Mouse (Mus musculus) stomach, postnatal 0 days (tissue): ENCODE measurements around the gene Emc8. TPM values are rescaled to one million over a fixed set of nuclear protein-coding genes. Genes with fewer than 3 reads are reported as not detected.

Experiments used
- ATAC-seq: fragments of 200-750 bp; cut with Nextera tagmentation; 2 replicates; pipeline ENCODE4 v1.8.0; 2017; ENCODE audit not compliant: low FRiP score, low TSS enrichment
- DNase-seq: peaks from one replicate; pipeline ENCODE4 v3.0.0-alpha.2; 2016; ENCODE audit warnings: low spot score
- H3K27ac ChIP-seq: fragments of 300-500 bp; sonication (generic); replicated peaks from 2 replicates; pipeline ENCODE4 v1.5.1; 2014; ENCODE audit warnings: mild to moderate bottlenecking, control low read depth
- H3K27me3 ChIP-seq: fragments of 300-500 bp; sonication (generic); 2 replicates; pipeline ENCODE4 v1.6.1; 2014; ENCODE audit warnings: low read length; ENCODE audit not compliant: control insufficient read depth, insufficient read depth
- H3K36me3 ChIP-seq: fragments of 300-500 bp; sonication (generic); 2 replicates; pipeline ENCODE4 v1.6.1; 2014; ENCODE audit warnings: low read length, mixed read lengths; ENCODE audit not compliant: control insufficient read depth, insufficient read depth
- H3K4me1 ChIP-seq: fragments of 300-500 bp; sonication (generic); replicated peaks from 2 replicates; pipeline ENCODE4 v1.6.1; 2014; ENCODE audit warnings: antibody characterized with exemption; ENCODE audit not compliant: control insufficient read depth, insufficient read depth
- H3K4me2 ChIP-seq: fragments of 300-500 bp; sonication (generic); replicated peaks from 2 replicates; pipeline ENCODE4 v1.6.1; 2014; ENCODE audit warnings: low read depth, mild to moderate bottlenecking, control low read depth, moderate library complexity
- H3K4me3 ChIP-seq: fragments of 300-500 bp; sonication (generic); 2 replicates; pipeline ENCODE4 v1.5.1; 2014; ENCODE audit warnings: low read depth, low read length, control low read depth
- H3K9ac ChIP-seq: fragments of 300-500 bp; sonication (generic); 2 replicates; pipeline ENCODE4 v1.6.1; 2014; ENCODE audit warnings: mild to moderate bottlenecking, low read length, control low read depth, mixed read lengths
- H3K9me3 ChIP-seq: fragments of 300-500 bp; sonication (generic); 2 replicates; pipeline ENCODE4 v1.6.1; 2016; ENCODE audit warnings: low read length; ENCODE audit not compliant: control insufficient read depth
- CTCF ChIP-seq: IDR thresholded peaks from 2 replicates; pipeline ENCODE4 v1.5.1; 2016; ENCODE audit warnings: antibody characterized with exemption, low read depth, mild to moderate bottlenecking, moderate library complexity
- EP300 ChIP-seq: optimal IDR thresholded peaks from 2 replicates; pipeline ENCODE3; 2016; ENCODE audit warnings: antibody characterized with exemption
- WGBS: fragments of 180-500 bp; shearing (Covaris S2); extraction: QIAGEN DNeasy Blood & Tissue Kit; methylation state at CpG from one replicate; pipeline ENCODE4 v1.1.7; 2014; 5-methylcytosine and 5-hydroxymethylcytosine counted together
- polyA plus RNA-seq: library from polyadenylated mRNA; unstranded; fragments of >200 nt; fragmentation: Nextera tagmentation; extraction: Ambion mirVana; gene quantifications from 2 replicates; pipeline ENCODE4 v1.2.1, GENCODE M21; 2015

Gene Emc8
- polyA plus RNA-seq, 1 experiment from 2014 or later = 162 TPM

GRCm38 (mm10) chr8:120697979-120698272 lies 29.6 kb upstream of the Emc8 start:
- Histone ChIP-seq H3K36me3 (no peaks in the 10 kb centered on the region), H3K27me3 (no peaks in the 10 kb centered on the region), H3K27ac (peak overlapping the region; percentile 30; the same call in 1 of the 2 replicates), H3K4me1 (0 out of 2 replicates have a peak, but pooled peaks cover 7% of the 10 kb centered on the region), H3K4me2 (no peak overlapping the region), H3K4me3 (no peak overlapping the region), H3K9me3 (no peaks in the 10 kb centered on the region), H3K9ac (no peak overlapping the region)
- DNase-seq = no peak
- no peak for ATAC-seq
- TF ChIP-seq CTCF = peak; percentile 66
- TF ChIP-seq EP300 = no peak

GRCm38 (mm10) chr8:120697154-120697978 lies 29.0 kb upstream of the Emc8 start:
- H3K4me2 ChIP-seq = no peak overlapping the region
- H3K4me1 ChIP-seq = 0 out of 2 replicates have a peak, but pooled peaks cover 7% of the 10 kb centered on the region

GRCm38 (mm10) chr8:120696401-120697153 lies 28.2 kb upstream of the Emc8 start:
- Histone ChIP-seq H3K36me3 (no peaks in the 10 kb centered on the region), H3K27me3 (no peaks in the 10 kb centered on the region), H3K9me3 (no peaks in the 10 kb centered on the region), H3K27ac (peak overlapping the region; percentile 65), H3K4me2 (no peak overlapping the region), H3K9ac (no peak overlapping the region), H3K4me3 (no peak overlapping the region), H3K4me1 (0 out of 2 replicates have a peak, but pooled peaks cover 7% of the 10 kb centered on the region)
- TF ChIP-seq EP300 = no peak
- no peak for TF ChIP-seq CTCF
- DNase-seq (no peak), ATAC-seq (peak; percentile 18; the same call in 1 of the 2 replicates)
- WGBS = 35% methylated on average over 13 of the region's 13 CpGs

More at GRCm38 (mm10) chr8:120697154-120697978, 29.0 kb upstream of the Emc8 start:
- 51% methylated on average over 17 of the region's 17 CpGs for WGBS
- Histone ChIP-seq H3K9me3 (no peaks in the 10 kb centered on the region), H3K9ac (no peak overlapping the region), H3K36me3 (no peaks in the 10 kb centered on the region), H3K27me3 (no peaks in the 10 kb centered on the region), H3K27ac (peak overlapping the region; percentile 65), H3K4me3 (no peak overlapping the region)
- TF ChIP-seq CTCF = no peak
- no peak for TF ChIP-seq EP300
- no peak for ATAC-seq
- no peak for DNase-seq

GRCm38 (mm10) chr8:120693861-120694493 lies 25.6 kb upstream of the Emc8 start:
- Histone ChIP-seq H3K4me1 (0 out of 2 replicates have a peak, but pooled peaks cover 7% of the 10 kb centered on the region), H3K4me3 (no peak overlapping the region)
- DNase-seq = peak; percentile 87

GRCm38 (mm10) chr8:120692934-120693333 lies 24.6 kb upstream of the Emc8 start:
- no peak for TF ChIP-seq EP300
- no peak for TF ChIP-seq CTCF
- DNase-seq = no peak
- Histone ChIP-seq H3K4me2 (no peak overlapping the region), H3K27ac (no peak overlapping the region), H3K9ac (no peak overlapping the region), H3K27me3 (no peaks in the 10 kb centered on the region), H3K4me3 (no peak overlapping the region), H3K4me1 (0 out of 2 replicates have a peak, but pooled peaks cover 4% of the 10 kb centered on the region), H3K9me3 (no peaks in the 10 kb centered on the region), H3K36me3 (no peaks in the 10 kb centered on the region)
- WGBS = 63% methylated on average over 4 of the region's 4 CpGs
- ATAC-seq = no peak

More at GRCm38 (mm10) chr8:120693861-120694493, 25.6 kb upstream of the Emc8 start:
- H3K27me3 ChIP-seq = no peaks in the 10 kb centered on the region
- H3K27ac ChIP-seq = peak overlapping the region; percentile 8
- H3K9ac ChIP-seq = no peak overlapping the region
- ATAC-seq = peak; percentile 78
- H3K4me2 ChIP-seq = peak overlapping the region; percentile 42
- no peaks in the 10 kb centered on the region for H3K36me3 ChIP-seq
- 9% methylated on average over 22 of the region's 22 CpGs for WGBS
- TF ChIP-seq CTCF (no peak), EP300 (no peak)
- no peaks in the 10 kb centered on the region for H3K9me3 ChIP-seq
